Comparison of ENCODE assay signal across 8 mouse cellular contexts in genomic region chr15:5117031-5117601, GRCm38 (mm10). TPM values are rescaled to one million over a fixed set of nuclear protein-coding genes. Genes with fewer than 3 reads are reported as not detected.
DNase-seq lines count a peak whose midpoint lies in the region; ATAC-seq and TF ChIP-seq lines count a peak whose summit lies in the region.

No protein-coding gene starts in this region.

- peak overlapping the region; percentile 95 for H3K9ac ChIP-seq in hindbrain, embryonic 14.5 days
- H3K9ac ChIP-seq in lung, postnatal 0 days (replicated peaks; ENCODE audit: low read depth), result peak overlapping the region; percentile 95

- H3K27ac ChIP-seq in hindbrain, embryonic 14.5 days, result peak overlapping the region; percentile 74
- peak overlapping the region; percentile 92 for H3K27ac ChIP-seq in lung, postnatal 0 days (ENCODE audit: low read length)

- peak overlapping the region; percentile 91 for H3K4me2 ChIP-seq in hindbrain, embryonic 14.5 days (replicated peaks)
- peak overlapping the region; percentile 68 for H3K4me2 ChIP-seq in lung, postnatal 0 days (replicated peaks; ENCODE audit: low read depth, low read length)

- TF ChIP-seq EP300 in lung, postnatal 0 days (IDR thresholded peaks at IDR 0.05), result no peak

- H3K4me1 ChIP-seq in hindbrain, embryonic 14.5 days (replicated peaks; ENCODE audit: control insufficient read depth, insufficient read depth, low read length), result peaks cover 20% of the 10 kb centered on the region
- peaks cover 6% of the 10 kb centered on the region; the same call in 1 of the 2 replicates for H3K4me1 ChIP-seq in lung, postnatal 0 days (ENCODE audit: insufficient read depth, low read depth, low read length)

- H3K9me3 ChIP-seq in hindbrain, embryonic 14.5 days (ENCODE audit: control insufficient read depth, low read length), result no peaks in the 10 kb centered on the region
- H3K9me3 ChIP-seq in lung, postnatal 0 days (ENCODE audit: low read length), result no peaks in the 10 kb centered on the region

- H3K4me3 ChIP-seq in hindbrain, embryonic 14.5 days (replicated peaks; ENCODE audit: low read length), result peak overlapping the region; percentile 87
- H3K4me3 ChIP-seq in lung, postnatal 0 days (ENCODE audit: low read depth, low read length), result peak overlapping the region; percentile 83

- no peak for ATAC-seq in hindbrain, embryonic 14.5 days (ENCODE audit: low FRiP score)
- ATAC-seq in lung, postnatal 0 days, result no peak; the same call in 1 of the 2 replicates

- no peaks in the 10 kb centered on the region for H3K27me3 ChIP-seq in hindbrain, embryonic 14.5 days (ENCODE audit: control insufficient read depth, insufficient read depth, low read length)
- H3K27me3 ChIP-seq in lung, postnatal 0 days (replicated peaks; ENCODE audit: insufficient read depth, low read length), result no peaks in the 10 kb centered on the region

- 3% methylated on average over 22 of the region's 22 CpGs for WGBS in hindbrain, embryonic 14.5 days
- WGBS in lung, postnatal 0 days, result under 1% methylated on average over 22 of the region's 22 CpGs

- no peak for TF ChIP-seq CTCF in lung, postnatal 0 days (IDR thresholded peaks at IDR 0.05)

- peaks cover 50% of the 10 kb centered on the region for H3K36me3 ChIP-seq in hindbrain, embryonic 14.5 days (replicated peaks; ENCODE audit: control insufficient read depth, insufficient read depth)
- H3K36me3 ChIP-seq in lung, postnatal 0 days (ENCODE audit: insufficient read depth, low read length), result peaks cover 22% of the 10 kb centered on the region; the same call in 1 of the 2 replicates

- peak; percentile 19 for DNase-seq in kidney, adult 18-20 months
- no peak for DNase-seq in kidney, postnatal 10 days
- DNase-seq in adrenal gland, postnatal 36 days, result peak; percentile 21 to 26
- no peak for DNase-seq in hindbrain, embryonic 14.5 days (ENCODE audit: low spot score)
- peak; percentile 28 for DNase-seq in lung, postnatal 0 days (ENCODE audit: low spot score)
- DNase-seq in thymus, postnatal 14 days, result peak; percentile 37
- no peak for DNase-seq in urinary bladder, postnatal 10 days (ENCODE audit: low spot score)
- no peak for DNase-seq in cerebellum, postnatal 4 days (ENCODE audit: low spot score in 2 of 2)

RNA-seq across cellular contexts. Expression of gene Rpl37, which starts 0.7 kb away (rescaled TPM):
- total RNA-seq in adrenal gland, postnatal 36 days (2021), result 100 to 1,000 TPM; 399 to 467 TPM
- polyA plus RNA-seq in hindbrain, embryonic 14.5 days (2014; fragmentation: Nextera tagmentation; extraction: Ambion mirVana), result 357 and 463 TPM in 2 replicates
- 559 and 573 TPM in 2 replicates for polyA plus RNA-seq in lung, postnatal 0 days (2015; fragmentation: Nextera tagmentation; extraction: Ambion mirVana)

RNA-seq across cellular contexts. Expression of gene Card6, which starts 8.8 kb away (rescaled TPM):
- 1 to 10 TPM; 6.5 to 7.4 TPM for total RNA-seq in adrenal gland, postnatal 36 days (2021)
- polyA plus RNA-seq in hindbrain, embryonic 14.5 days (2014; fragmentation: Nextera tagmentation; extraction: Ambion mirVana), result 0.79 and 0.81 TPM in 2 replicates
- 2.1 and 2.7 TPM in 2 replicates for polyA plus RNA-seq in lung, postnatal 0 days (2015; fragmentation: Nextera tagmentation; extraction: Ambion mirVana)

RNA-seq across cellular contexts. Expression of gene Prkaa1, which starts 26.5 kb away (rescaled TPM):
- total RNA-seq in adrenal gland, postnatal 36 days (2021), result 10 to 100 TPM; 35.1 to 39.9 TPM
- 18.2 and 18.5 TPM in 2 replicates for polyA plus RNA-seq in hindbrain, embryonic 14.5 days (2014; fragmentation: Nextera tagmentation; extraction: Ambion mirVana)
- polyA plus RNA-seq in lung, postnatal 0 days (2015; fragmentation: Nextera tagmentation; extraction: Ambion mirVana), result 13.3 and 14.1 TPM in 2 replicates

RNA-seq across cellular contexts. Expression of gene C7, which starts 53.6 kb away (rescaled TPM):
- 10 to 100 TPM; 10.8 to 22.5 TPM for total RNA-seq in adrenal gland, postnatal 36 days (2021)
- polyA plus RNA-seq in hindbrain, embryonic 14.5 days (2014; fragmentation: Nextera tagmentation; extraction: Ambion mirVana), result 0.08 and 0.09 TPM in 2 replicates
- polyA plus RNA-seq in lung, postnatal 0 days (2015; fragmentation: Nextera tagmentation; extraction: Ambion mirVana), result 2.3 and 4.5 TPM in 2 replicates

Comparison
In these comparisons a context has a peak if more than half of its experiments do, and no peak if none do; other contexts are left out.
1. DNase-seq: peak in kidney, adult 18-20 months (single experiment), adrenal gland, postnatal 36 days (2 of 2), lung, postnatal 0 days (single experiment) and thymus, postnatal 14 days (single experiment); none in kidney, postnatal 10 days (single experiment), hindbrain, embryonic 14.5 days (single experiment), urinary bladder, postnatal 10 days (single experiment) and cerebellum, postnatal 4 days (0 of 2).